Mouse (Mus musculus): ENCODE measurements around the gene Coro1b. TPM values are rescaled to one million over a fixed set of nuclear protein-coding genes. Genes with fewer than 3 reads are reported as not detected.

Gene Coro1b
- polyA plus RNA-seq (2015; fragmentation: Nextera tagmentation; extraction: Ambion mirVana), result 127 and 139 TPM in 2 replicates

GRCm38 (mm10) chr19:4148491-4148806, at the start of gene Coro1b:
Gene Coro1b, plus strand, starts transcription at chr19:4148619.
- Histone ChIP-seq H3K9me3 (no peaks in the 10 kb centered on the region), H3K9ac (peak within 1 kb of the TSS; percentile 91), H3K27me3 (replicated peaks) (no peaks in the 10 kb centered on the region), H3K27ac (peak within 1 kb of the TSS; percentile 75), H3K36me3 (replicated peaks) (0 out of 2 replicates have a peak, but pooled peaks cover 7% of the 10 kb centered on the region), H3K4me3 (peak within 1 kb of the TSS; percentile 93), H3K4me2 (peak within 1 kb of the TSS; percentile 77), H3K4me1 (peaks cover 22% of the 10 kb centered on the region)
- peak; percentile 93 for ATAC-seq (replicated peaks)
- WGBS, result under 1% methylated on average over 32 of the region's 33 CpGs

GRCm38 (mm10) chr19:4099056-4099455, 49.4 kb upstream of the Coro1b start:
- Histone ChIP-seq H3K9ac (no peak overlapping the region), H3K4me3 (no peak overlapping the region), H3K27ac (no peak overlapping the region), H3K4me1 (peaks cover 56% of the 10 kb centered on the region), H3K4me2 (peak overlapping the region; percentile 63), H3K36me3 (replicated peaks) (no peaks in the 10 kb centered on the region; the same call in 1 of the 2 replicates), H3K9me3 (no peaks in the 10 kb centered on the region), H3K27me3 (replicated peaks) (no peaks in the 10 kb centered on the region)
- no peak for ATAC-seq (replicated peaks)
- WGBS, result 15% methylated on average over 9 of the region's 9 CpGs

GRCm38 (mm10) chr19:4099837-4100717, 48.3 kb upstream of the Coro1b start, which contains the start of gene Pitpnm1:
Gene Pitpnm1, plus strand, starts transcription at chr19:4099998.
- Histone ChIP-seq H3K27ac (peak within 1 kb of the TSS; percentile 80), H3K36me3 (replicated peaks) (peaks cover 3% of the 10 kb centered on the region; the same call in 1 of the 2 replicates), H3K4me3 (peak within 1 kb of the TSS; percentile 63), H3K4me1 (peaks cover 56% of the 10 kb centered on the region), H3K4me2 (peak within 1 kb of the TSS; percentile 63), H3K9ac (peak within 1 kb of the TSS; percentile 69), H3K27me3 (replicated peaks) (no peaks in the 10 kb centered on the region), H3K9me3 (no peaks in the 10 kb centered on the region)
- 1% methylated on average over 53 of the region's 53 CpGs for WGBS
- no peak for ATAC-seq (replicated peaks)

- Histone ChIP-seq H3K9me3 (no peaks in the 10 kb centered on the region), H3K9ac (peak overlapping the region; percentile 69), H3K27ac (peak overlapping the region; percentile 80), H3K36me3 (replicated peaks) (peaks cover 10% of the 10 kb centered on the region; the same call in 1 of the 2 replicates), H3K27me3 (replicated peaks) (no peaks in the 10 kb centered on the region), H3K4me3 (peak overlapping the region; percentile 63), H3K4me1 (peaks cover 55% of the 10 kb centered on the region), H3K4me2 (peak overlapping the region; percentile 63)
- ATAC-seq (replicated peaks), result peak; percentile 8
- WGBS, result under 1% methylated on average over 51 of the region's 52 CpGs
Observed at GRCm38 (mm10) chr19:4100718-4101261, 47.6 kb upstream of the Coro1b start.

- no peaks in the 10 kb centered on the region for H3K27me3 ChIP-seq (replicated peaks)
- peaks cover 10% of the 10 kb centered on the region; the same call in 1 of the 2 replicates for H3K36me3 ChIP-seq (replicated peaks)
- H3K4me3 ChIP-seq, result peak overlapping the region; percentile 63
- WGBS, result 44% methylated on average over 6 of the region's 6 CpGs
- peak overlapping the region; percentile 63 for H3K4me2 ChIP-seq
- H3K27ac ChIP-seq, result peak overlapping the region; percentile 80
- H3K9me3 ChIP-seq, result no peaks in the 10 kb centered on the region
- peaks cover 48% of the 10 kb centered on the region for H3K4me1 ChIP-seq
- ATAC-seq (replicated peaks), result no peak
- peak overlapping the region; percentile 69 for H3K9ac ChIP-seq
Observed at GRCm38 (mm10) chr19:4101466-4101865, 47.0 kb upstream of the Coro1b start.

- Histone ChIP-seq H3K4me2 (peak overlapping the region; percentile 63), H3K36me3 (replicated peaks) (peaks cover 10% of the 10 kb centered on the region; the same call in 1 of the 2 replicates), H3K27ac (no peak overlapping the region), H3K4me3 (peak overlapping the region; percentile 63), H3K4me1 (peaks cover 47% of the 10 kb centered on the region), H3K9me3 (no peaks in the 10 kb centered on the region), H3K9ac (no peak overlapping the region), H3K27me3 (replicated peaks) (no peaks in the 10 kb centered on the region)
- ATAC-seq (replicated peaks), result no peak
- WGBS, result 83% methylated on average over 2 of the region's 2 CpGs
Observed at GRCm38 (mm10) chr19:4102049-4102448, 46.4 kb upstream of the Coro1b start.

GRCm38 (mm10) chr19:4102626-4103025, 45.8 kb upstream of the Coro1b start:
- no peak for ATAC-seq (replicated peaks)
- Histone ChIP-seq H3K36me3 (replicated peaks) (peaks cover 14% of the 10 kb centered on the region; the same call in 1 of the 2 replicates), H3K4me3 (no peak overlapping the region), H3K9ac (no peak overlapping the region), H3K9me3 (no peaks in the 10 kb centered on the region), H3K4me1 (peaks cover 44% of the 10 kb centered on the region), H3K27ac (no peak overlapping the region), H3K27me3 (replicated peaks) (no peaks in the 10 kb centered on the region), H3K4me2 (no peak overlapping the region)
- 95% methylated on average over 12 of the region's 12 CpGs for WGBS

GRCm38 (mm10) chr19:4103294-4103693, 45.1 kb upstream of the Coro1b start:
- Histone ChIP-seq H3K9me3 (no peaks in the 10 kb centered on the region), H3K9ac (no peak overlapping the region), H3K4me2 (no peak overlapping the region), H3K4me3 (no peak overlapping the region), H3K36me3 (replicated peaks) (peaks cover 18% of the 10 kb centered on the region; the same call in 1 of the 2 replicates), H3K4me1 (peaks cover 37% of the 10 kb centered on the region), H3K27me3 (replicated peaks) (no peaks in the 10 kb centered on the region), H3K27ac (no peak overlapping the region)
- ATAC-seq (replicated peaks), result no peak
- 93% methylated on average over 18 of the region's 18 CpGs for WGBS

GRCm38 (mm10) chr19:4103792-4104191, 44.6 kb upstream of the Coro1b start:
- Histone ChIP-seq H3K4me1 (peaks cover 32% of the 10 kb centered on the region), H3K27me3 (replicated peaks) (no peaks in the 10 kb centered on the region), H3K4me3 (no peak overlapping the region), H3K27ac (no peak overlapping the region), H3K4me2 (no peak overlapping the region), H3K36me3 (replicated peaks) (peaks cover 18% of the 10 kb centered on the region; the same call in 1 of the 2 replicates), H3K9me3 (no peaks in the 10 kb centered on the region), H3K9ac (no peak overlapping the region)
- WGBS, result 84% methylated on average over 3 of the region's 3 CpGs
- no peak for ATAC-seq (replicated peaks)

GRCm38 (mm10) chr19:4104675-4105194, 43.7 kb upstream of the Coro1b start:
- no peak for ATAC-seq (replicated peaks)
- Histone ChIP-seq H3K36me3 (replicated peaks) (peaks cover 21% of the 10 kb centered on the region; the same call in 1 of the 2 replicates), H3K27me3 (replicated peaks) (no peaks in the 10 kb centered on the region), H3K4me2 (no peak overlapping the region), H3K4me3 (no peak overlapping the region), H3K27ac (no peak overlapping the region), H3K9ac (no peak overlapping the region), H3K4me1 (peaks cover 23% of the 10 kb centered on the region), H3K9me3 (no peaks in the 10 kb centered on the region)
- WGBS, result 91% methylated on average over 16 of the region's 16 CpGs

GRCm38 (mm10) chr19:4106654-4107053, 41.8 kb upstream of the Coro1b start:
- peaks cover 33% of the 10 kb centered on the region for H3K36me3 ChIP-seq (replicated peaks)

GRCm38 (mm10) chr19:4108535-4108934, 39.9 kb upstream of the Coro1b start:
- Histone ChIP-seq H3K4me3 (no peak overlapping the region), H3K9ac (no peak overlapping the region), H3K4me1 (no peaks in the 10 kb centered on the region), H3K9me3 (no peaks in the 10 kb centered on the region), H3K27ac (no peak overlapping the region), H3K4me2 (no peak overlapping the region), H3K36me3 (replicated peaks) (peaks cover 50% of the 10 kb centered on the region), H3K27me3 (replicated peaks) (no peaks in the 10 kb centered on the region)
- 89% methylated on average over 9 of the region's 9 CpGs for WGBS
- no peak for ATAC-seq (replicated peaks)

More at GRCm38 (mm10) chr19:4106654-4107053, 41.8 kb upstream of the Coro1b start:
- Histone ChIP-seq H3K9ac (no peak overlapping the region), H3K27me3 (replicated peaks) (no peaks in the 10 kb centered on the region), H3K4me3 (no peak overlapping the region), H3K27ac (no peak overlapping the region), H3K4me1 (peaks cover 10% of the 10 kb centered on the region), H3K9me3 (no peaks in the 10 kb centered on the region), H3K4me2 (no peak overlapping the region)
- 92% methylated on average over 14 of the region's 14 CpGs for WGBS
- ATAC-seq (replicated peaks), result no peak

Data from midbrain, embryonic 15.5 days (tissue).